Mouse (Mus musculus): Measurements from ENCODE around the gene Srd5a3. TPM values are rescaled to one million over a fixed set of nuclear protein-coding genes. Genes with fewer than 3 reads are reported as not detected.
A peak's percentile ranks its signal among the peaks of the same experiment; 100 is the strongest.

Gene Srd5a3
- polyA plus RNA-seq, 1 experiment from 2014 or later = 16.1 TPM

DNA sequence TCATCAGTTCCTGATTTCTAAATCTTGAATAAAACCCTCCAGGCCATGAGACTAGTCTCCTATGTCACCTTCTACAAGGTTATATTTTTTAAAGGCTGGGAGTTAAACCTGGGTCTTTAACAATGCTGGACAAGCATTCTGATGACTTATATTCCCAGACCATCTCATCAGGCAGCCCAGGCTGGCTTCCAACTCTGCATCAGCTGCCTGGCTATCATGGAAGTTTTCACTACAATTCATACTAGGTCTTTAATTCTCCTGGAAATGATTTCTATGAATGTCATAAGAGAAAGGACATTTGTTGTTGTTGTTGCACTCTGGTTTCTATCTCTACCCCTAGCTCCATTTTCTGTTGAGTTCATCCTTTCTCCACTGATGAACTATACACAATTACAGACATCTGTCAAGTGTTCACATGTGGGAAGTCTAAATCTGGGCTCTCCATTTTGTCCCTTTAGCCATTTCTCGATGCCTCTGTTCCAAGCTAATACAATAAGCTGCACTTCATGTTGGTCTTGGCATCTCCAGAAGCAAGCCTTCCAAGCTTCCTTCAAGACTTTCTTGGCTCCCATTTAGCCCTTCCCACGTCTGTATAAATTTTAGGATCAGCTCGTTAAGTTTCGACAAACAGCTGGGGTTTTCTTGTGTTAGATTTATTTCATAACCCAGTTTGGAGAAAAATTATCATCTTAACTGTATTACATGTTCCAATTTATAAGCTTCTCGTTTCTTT is 12.3 kb upstream of the Srd5a3 start:
- Histone ChIP-seq H3K27ac (ENCODE audit: low read depth, low read length) (no peak overlapping the region), H3K4me3 (ENCODE audit: low read depth, low read length) (no peak overlapping the region), H3K4me2 (replicated peaks; ENCODE audit: low read depth, low read length) (no peak overlapping the region), H3K4me1 (replicated peaks; ENCODE audit: control insufficient read depth, insufficient read depth, low read length) (no peaks in the 10 kb centered on the region), H3K36me3 (ENCODE audit: control insufficient read depth, insufficient read depth, low read length) (no peaks in the 10 kb centered on the region), H3K9me3 (ENCODE audit: control insufficient read depth, low read length) (no peaks in the 10 kb centered on the region), H3K9ac (ENCODE audit: low read depth, low read length) (no peak overlapping the region), H3K27me3 (ENCODE audit: control insufficient read depth, insufficient read depth, low read length) (no peaks in the 10 kb centered on the region)
- DNase-seq (ENCODE audit: low spot score) (no peak), ATAC-seq (ENCODE audit: low FRiP score) (no peak)
- 89% methylated on average over 5 of the region's 5 CpGs for WGBS

DNA sequence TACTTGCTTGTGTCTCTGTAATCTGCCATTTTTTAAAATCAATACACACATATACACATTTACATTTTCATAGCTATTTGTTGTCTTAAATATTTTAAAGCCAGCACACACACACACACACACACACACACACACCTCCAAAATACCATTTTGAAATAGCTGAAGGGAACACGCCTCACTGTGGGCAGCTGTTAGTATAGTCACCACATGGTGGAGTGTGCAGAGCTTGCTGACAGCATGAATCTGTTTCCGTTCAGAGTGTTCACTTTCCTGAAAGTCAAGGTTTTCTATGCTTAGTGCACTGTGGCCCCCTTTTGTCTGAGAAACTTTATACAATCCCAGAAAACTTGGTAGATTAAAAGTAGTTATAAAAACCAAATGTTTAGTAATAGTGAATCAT is 9.8 kb upstream of the Srd5a3 start:
- no peak overlapping the region for H3K27ac ChIP-seq (ENCODE audit: low read depth, low read length)
- H3K4me3 ChIP-seq (ENCODE audit: low read depth, low read length) = no peak overlapping the region
- H3K4me2 ChIP-seq (replicated peaks; ENCODE audit: low read depth, low read length) = no peak overlapping the region
- no peak overlapping the region for H3K9ac ChIP-seq (ENCODE audit: low read depth, low read length)
- H3K27me3 ChIP-seq (ENCODE audit: control insufficient read depth, insufficient read depth, low read length) = no peaks in the 10 kb centered on the region
- H3K36me3 ChIP-seq (ENCODE audit: control insufficient read depth, insufficient read depth, low read length) = no peaks in the 10 kb centered on the region
- H3K4me1 ChIP-seq (replicated peaks; ENCODE audit: control insufficient read depth, insufficient read depth, low read length) = no peaks in the 10 kb centered on the region
- H3K9me3 ChIP-seq (ENCODE audit: control insufficient read depth, low read length) = no peaks in the 10 kb centered on the region
- ATAC-seq (ENCODE audit: low FRiP score) (no peak), DNase-seq (ENCODE audit: low spot score) (no peak)
- 63% methylated on average over 2 of the region's 2 CpGs for WGBS

DNA sequence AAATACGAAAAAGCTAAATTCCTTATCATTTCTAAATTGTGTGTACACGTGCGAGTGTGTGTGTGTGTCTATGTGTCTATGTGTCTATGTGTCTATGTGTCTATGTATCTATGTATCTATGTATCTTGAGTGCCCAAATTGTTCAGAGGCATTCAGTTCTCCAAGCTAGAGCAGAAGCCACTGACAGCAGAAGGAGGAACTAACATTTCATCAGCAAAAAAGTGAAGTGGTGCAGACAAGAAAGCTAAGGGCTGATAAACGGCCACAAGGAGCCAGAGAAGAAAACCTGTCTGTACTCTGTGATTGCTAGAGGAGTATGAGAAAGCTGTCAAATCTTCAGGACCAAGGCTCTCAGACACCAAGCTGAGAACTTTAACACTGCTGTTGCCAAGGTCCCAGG is 8.1 kb upstream of the Srd5a3 start:
- Histone ChIP-seq H3K4me2 (replicated peaks; ENCODE audit: low read depth, low read length) (no peak overlapping the region), H3K9me3 (ENCODE audit: control insufficient read depth, low read length) (no peaks in the 10 kb centered on the region), H3K27me3 (ENCODE audit: control insufficient read depth, insufficient read depth, low read length) (no peaks in the 10 kb centered on the region), H3K4me3 (ENCODE audit: low read depth, low read length) (no peak overlapping the region), H3K36me3 (ENCODE audit: control insufficient read depth, insufficient read depth, low read length) (no peaks in the 10 kb centered on the region), H3K9ac (ENCODE audit: low read depth, low read length) (no peak overlapping the region), H3K4me1 (replicated peaks; ENCODE audit: control insufficient read depth, insufficient read depth, low read length) (no peaks in the 10 kb centered on the region), H3K27ac (ENCODE audit: low read depth, low read length) (no peak overlapping the region)
- DNase-seq (ENCODE audit: low spot score) (no peak), ATAC-seq (ENCODE audit: low FRiP score) (no peak)
- WGBS = 88% methylated on average over 4 of the region's 4 CpGs

DNA sequence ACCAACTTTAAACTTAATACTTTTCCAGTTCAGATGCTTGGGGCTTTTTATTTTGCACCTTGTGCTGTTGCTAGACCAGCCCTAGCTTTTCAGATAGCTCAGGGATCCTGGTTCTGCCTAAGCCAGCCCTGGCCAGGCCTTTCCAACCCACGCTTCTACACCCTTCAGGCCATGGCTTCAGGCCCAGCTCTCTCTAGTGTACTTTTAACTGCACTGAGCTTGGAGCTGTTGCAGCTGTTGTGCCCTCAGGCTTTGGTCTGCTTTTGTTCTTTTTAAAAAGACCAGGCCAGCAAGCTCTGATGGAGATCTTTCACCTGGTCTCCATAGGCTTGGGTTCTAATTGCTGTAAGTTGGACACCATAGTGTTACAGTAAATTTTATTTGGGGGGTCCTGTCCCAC is 4.4 kb upstream of the Srd5a3 start:
- DNase-seq (ENCODE audit: low spot score) (no peak), ATAC-seq (ENCODE audit: low FRiP score) (no peak)
- Histone ChIP-seq H3K4me2 (replicated peaks; ENCODE audit: low read depth, low read length) (no peak overlapping the region), H3K9ac (ENCODE audit: low read depth, low read length) (no peak overlapping the region), H3K9me3 (ENCODE audit: control insufficient read depth, low read length) (no peaks in the 10 kb centered on the region), H3K36me3 (ENCODE audit: control insufficient read depth, insufficient read depth, low read length) (no peaks in the 10 kb centered on the region), H3K4me3 (ENCODE audit: low read depth, low read length) (no peak overlapping the region), H3K27ac (ENCODE audit: low read depth, low read length) (no peak overlapping the region), H3K4me1 (replicated peaks; ENCODE audit: control insufficient read depth, insufficient read depth, low read length) (no peaks in the 10 kb centered on the region), H3K27me3 (ENCODE audit: control insufficient read depth, insufficient read depth, low read length) (no peaks in the 10 kb centered on the region)
- 83% methylated on average over 1 of the region's 1 CpGs for WGBS

DNA sequence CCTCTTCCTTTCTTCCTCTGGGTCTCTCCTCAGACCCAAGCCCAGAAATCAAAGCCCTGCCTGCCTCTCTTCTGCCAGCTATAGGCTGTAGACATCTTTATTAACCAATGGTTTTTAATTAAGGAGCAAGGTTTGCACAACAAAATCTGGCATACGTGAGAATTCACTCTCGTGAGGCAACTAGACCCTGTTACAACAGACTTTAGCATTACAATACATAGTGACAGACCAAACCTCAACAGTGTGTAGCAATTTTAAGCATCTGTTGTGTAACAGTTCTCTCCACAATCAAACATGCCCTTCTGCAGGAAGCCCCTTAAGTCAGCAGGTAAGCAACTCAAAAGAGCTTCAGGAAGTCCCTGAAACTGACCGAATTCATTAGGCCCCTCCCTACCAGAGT is 3.8 kb upstream of the Srd5a3 start:
- DNase-seq (ENCODE audit: low spot score) = no peak
- Histone ChIP-seq H3K27me3 (ENCODE audit: control insufficient read depth, insufficient read depth, low read length) (no peaks in the 10 kb centered on the region), H3K9me3 (ENCODE audit: control insufficient read depth, low read length) (no peaks in the 10 kb centered on the region), H3K36me3 (ENCODE audit: control insufficient read depth, insufficient read depth, low read length) (no peaks in the 10 kb centered on the region), H3K4me3 (ENCODE audit: low read depth, low read length) (no peak overlapping the region), H3K4me2 (replicated peaks; ENCODE audit: low read depth, low read length) (no peak overlapping the region), H3K27ac (ENCODE audit: low read depth, low read length) (no peak overlapping the region), H3K4me1 (replicated peaks; ENCODE audit: control insufficient read depth, insufficient read depth, low read length) (no peaks in the 10 kb centered on the region), H3K9ac (ENCODE audit: low read depth, low read length) (no peak overlapping the region)
- no peak for ATAC-seq (ENCODE audit: low FRiP score)
- 89% methylated on average over 3 of the region's 3 CpGs for WGBS

DNA sequence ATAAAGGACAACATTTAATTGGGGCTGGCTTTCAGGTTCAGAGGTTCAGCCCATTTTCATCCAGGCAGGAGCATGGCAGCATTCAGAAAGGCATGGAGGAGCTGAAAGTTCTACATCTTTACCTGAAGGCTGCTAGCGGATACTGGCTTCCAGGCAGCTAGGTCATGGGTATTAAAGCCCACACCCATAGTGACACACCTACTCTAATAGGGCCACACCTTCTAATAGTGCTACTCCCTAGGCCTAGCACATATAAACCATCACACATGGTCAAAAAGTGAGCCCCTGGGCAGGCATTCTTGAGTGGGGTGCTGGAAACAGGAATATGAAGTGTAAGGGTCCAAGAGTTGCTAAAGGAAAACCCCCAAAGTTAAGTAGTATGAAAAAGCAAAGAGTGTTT is 2.5 kb upstream of the Srd5a3 start:
- Histone ChIP-seq H3K9me3 (ENCODE audit: control insufficient read depth, low read length) (no peaks in the 10 kb centered on the region), H3K4me3 (ENCODE audit: low read depth, low read length) (no peak overlapping the region), H3K4me1 (replicated peaks; ENCODE audit: control insufficient read depth, insufficient read depth, low read length) (no peaks in the 10 kb centered on the region), H3K36me3 (ENCODE audit: control insufficient read depth, insufficient read depth, low read length) (no peaks in the 10 kb centered on the region), H3K4me2 (replicated peaks; ENCODE audit: low read depth, low read length) (no peak overlapping the region), H3K27me3 (ENCODE audit: control insufficient read depth, insufficient read depth, low read length) (no peaks in the 10 kb centered on the region), H3K9ac (ENCODE audit: low read depth, low read length) (no peak overlapping the region), H3K27ac (ENCODE audit: low read depth, low read length) (no peak overlapping the region)
- DNase-seq (ENCODE audit: low spot score) (no peak), ATAC-seq (ENCODE audit: low FRiP score) (no peak)
- 93% methylated on average over 1 of the region's 1 CpGs for WGBS

DNA sequence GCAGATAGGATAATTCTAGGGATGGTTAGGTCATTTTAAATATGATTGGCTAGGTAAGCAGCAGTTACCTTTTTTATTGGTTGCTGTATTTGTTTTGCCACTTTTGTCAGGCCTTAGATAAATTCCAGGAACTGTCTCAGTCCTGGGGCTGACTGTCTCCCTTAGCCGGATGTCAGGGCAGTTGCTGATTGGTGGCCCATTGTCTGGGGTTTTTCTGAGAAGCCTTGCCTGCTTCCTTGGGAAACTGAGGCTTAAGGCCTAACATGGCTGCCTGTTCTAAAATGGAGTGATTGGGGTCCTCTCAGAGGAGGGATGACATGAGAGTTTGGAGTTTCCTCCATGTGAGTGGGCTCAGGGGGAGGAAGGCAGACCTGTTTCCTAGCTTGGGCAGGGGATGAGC is 2.0 kb upstream of the Srd5a3 start:
- Histone ChIP-seq H3K4me3 (ENCODE audit: low read depth, low read length) (no peak overlapping the region), H3K4me2 (replicated peaks; ENCODE audit: low read depth, low read length) (no peak overlapping the region), H3K27me3 (ENCODE audit: control insufficient read depth, insufficient read depth, low read length) (no peaks in the 10 kb centered on the region), H3K9ac (ENCODE audit: low read depth, low read length) (no peak overlapping the region), H3K9me3 (ENCODE audit: control insufficient read depth, low read length) (no peaks in the 10 kb centered on the region), H3K27ac (ENCODE audit: low read depth, low read length) (no peak overlapping the region), H3K36me3 (ENCODE audit: control insufficient read depth, insufficient read depth, low read length) (no peaks in the 10 kb centered on the region), H3K4me1 (replicated peaks; ENCODE audit: control insufficient read depth, insufficient read depth, low read length) (no peaks in the 10 kb centered on the region)
- DNase-seq (ENCODE audit: low spot score) (no peak), ATAC-seq (ENCODE audit: low FRiP score) (no peak)
- 55% methylated on average over 1 of the region's 1 CpGs for WGBS

DNA sequence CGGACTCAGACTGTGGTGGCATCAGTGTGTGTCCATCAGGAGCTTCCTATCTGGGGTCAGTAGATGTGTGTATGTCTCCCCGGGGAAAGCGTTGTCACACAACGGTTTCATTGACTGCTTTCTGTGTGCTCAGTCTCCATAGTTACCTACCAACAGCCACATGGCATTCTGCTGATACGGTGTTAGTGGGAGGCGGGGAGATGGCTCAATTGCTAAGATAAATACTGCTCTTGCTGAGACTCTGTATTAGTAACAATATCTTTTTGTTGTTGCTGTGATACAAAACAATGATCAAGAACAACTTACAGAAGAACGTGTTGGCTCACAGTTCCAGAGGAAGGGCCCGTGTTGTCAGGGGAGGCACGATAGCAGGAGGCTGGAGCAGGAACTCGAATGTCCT is 1.6 kb upstream of the Srd5a3 start:
- DNase-seq (ENCODE audit: low spot score) (peak; percentile 34), ATAC-seq (ENCODE audit: low FRiP score) (no peak)
- Histone ChIP-seq H3K9ac (ENCODE audit: low read depth, low read length) (no peak overlapping the region), H3K36me3 (ENCODE audit: control insufficient read depth, insufficient read depth, low read length) (no peaks in the 10 kb centered on the region), H3K4me3 (ENCODE audit: low read depth, low read length) (no peak overlapping the region), H3K4me2 (replicated peaks; ENCODE audit: low read depth, low read length) (no peak overlapping the region), H3K4me1 (replicated peaks; ENCODE audit: control insufficient read depth, insufficient read depth, low read length) (no peaks in the 10 kb centered on the region), H3K27me3 (ENCODE audit: control insufficient read depth, insufficient read depth, low read length) (no peaks in the 10 kb centered on the region), H3K27ac (ENCODE audit: low read depth, low read length) (no peak overlapping the region), H3K9me3 (ENCODE audit: control insufficient read depth, low read length) (no peaks in the 10 kb centered on the region)
- WGBS = 32% methylated on average over 10 of the region's 10 CpGs

DNA sequence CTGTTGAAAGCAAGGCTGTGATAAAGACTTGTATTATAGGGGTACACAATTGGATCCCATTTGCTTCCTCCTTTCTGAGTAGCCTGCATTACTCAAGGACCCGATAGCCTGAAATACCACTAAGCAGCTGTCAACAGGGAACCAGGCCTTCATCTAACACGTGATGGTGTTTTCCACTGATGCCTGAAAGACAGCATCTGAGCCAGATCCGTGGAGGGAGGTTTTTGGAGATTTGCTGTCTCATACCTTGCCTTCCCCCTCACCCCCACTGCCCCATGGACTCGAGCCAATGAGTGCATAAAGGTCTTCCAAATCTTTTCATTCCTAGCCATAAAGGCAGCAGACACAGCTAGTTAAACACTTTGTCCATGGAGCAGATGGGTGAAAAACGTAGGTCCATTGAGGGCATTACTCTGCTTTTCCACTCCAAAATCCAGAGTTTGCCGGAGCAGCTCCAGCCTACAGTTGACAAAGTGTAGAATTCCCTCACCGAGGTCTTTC is 850 bp upstream of the Srd5a3 start:
- Histone ChIP-seq H3K4me2 (replicated peaks; ENCODE audit: low read depth, low read length) (no peak overlapping the region), H3K27ac (ENCODE audit: low read depth, low read length) (no peak overlapping the region), H3K9ac (ENCODE audit: low read depth, low read length) (no peak overlapping the region), H3K27me3 (ENCODE audit: control insufficient read depth, insufficient read depth, low read length) (no peaks in the 10 kb centered on the region), H3K9me3 (ENCODE audit: control insufficient read depth, low read length) (no peaks in the 10 kb centered on the region), H3K4me3 (ENCODE audit: low read depth, low read length) (no peak overlapping the region), H3K36me3 (ENCODE audit: control insufficient read depth, insufficient read depth, low read length) (no peaks in the 10 kb centered on the region), H3K4me1 (replicated peaks; ENCODE audit: control insufficient read depth, insufficient read depth, low read length) (no peaks in the 10 kb centered on the region)
- 43% methylated on average over 7 of the region's 7 CpGs for WGBS
- ATAC-seq (ENCODE audit: low FRiP score) (no peak), DNase-seq (ENCODE audit: low spot score) (peak; percentile 9)

Data from hindbrain, embryonic 11.5 days (tissue).